Comparison of ENCODE assay signal across 9 mouse cellular contexts in genomic region chr15:7397818-7398608, GRCm38 (mm10). TPM values are rescaled to one million over a fixed set of nuclear protein-coding genes. Genes with fewer than 3 reads are reported as not detected.
DNase-seq lines count a peak whose midpoint lies in the region; ATAC-seq and TF ChIP-seq lines count a peak whose summit lies in the region.
"Had no signal": no experiment of that assay in that cellular context is flagged by ENCODE, and none has a peak within 500 bp of the region (broad histone marks: within the 10 kb centered on the region; RNA-seq: fewer than 3 reads in every experiment).

Egflam (minus strand) TSS chr15:7398395.

- no peaks in the 10 kb centered on the region for H3K36me3 ChIP-seq in kidney, embryonic 15.5 days
- H3K36me3 ChIP-seq in midbrain, embryonic 12.5 days, result no peaks in the 10 kb centered on the region
- H3K36me3 ChIP-seq: G1E had no signal

- no peak for DNase-seq in kidney, adult 9 months
- peak; percentile 51 for DNase-seq in brain, embryonic 14.5 days (ENCODE audit: low read depth)
- DNase-seq in gastrocnemius, postnatal 25 days, result no peak
- DNase-seq in kidney, postnatal 10 days, result peak; percentile 64
- DNase-seq in testis, postnatal 14 days (ENCODE audit: low spot score), result peak; percentile 10
- DNase-seq in frontal cortex, postnatal 25 days (ENCODE audit: low spot score in 2 of 2), result no peak

- under 1% methylated on average over 61 of the region's 62 CpGs for WGBS in kidney, embryonic 15.5 days
- under 1% methylated on average over 60 of the region's 62 CpGs for WGBS in midbrain, embryonic 12.5 days

- peak within 1 kb of the TSS; percentile 79 for H3K27ac ChIP-seq in kidney, embryonic 15.5 days
- 0 out of 2 replicates have a peak within 1 kb of the TSS, but pooled peaks have one; percentile 42 for H3K27ac ChIP-seq in midbrain, embryonic 12.5 days (replicated peaks)

- ATAC-seq in kidney, embryonic 15.5 days (replicated peaks; ENCODE audit: low FRiP score), result peak; percentile 74
- peak; percentile 81 for ATAC-seq in midbrain, embryonic 12.5 days (ENCODE audit: low FRiP score, low read depth)

- TF ChIP-seq CTCF in brain, embryonic 14.5 days (IDR thresholded peaks at IDR 0.05; ENCODE audit: borderline replicate concordance, extremely low read depth, insufficient read depth, insufficient read length), result no peak

- peaks cover 12% of the 10 kb centered on the region for H3K27me3 ChIP-seq in kidney, embryonic 15.5 days
- H3K27me3 ChIP-seq in midbrain, embryonic 12.5 days, result peaks cover 35% of the 10 kb centered on the region

- peaks cover 15% of the 10 kb centered on the region for H3K4me1 ChIP-seq in kidney, embryonic 15.5 days
- H3K4me1 ChIP-seq in midbrain, embryonic 12.5 days, result peaks cover 6% of the 10 kb centered on the region; the same call in 1 of the 2 replicates

- peak within 1 kb of the TSS; percentile 94 for H3K4me2 ChIP-seq in kidney, embryonic 15.5 days
- H3K4me2 ChIP-seq in midbrain, embryonic 12.5 days (replicated peaks), result peak within 1 kb of the TSS; percentile 97

- no peak for TF ChIP-seq POLR2A in brain, embryonic 14.5 days (IDR thresholded peaks at IDR 0.05; ENCODE audit: borderline replicate concordance, extremely low read depth, insufficient read depth, insufficient read length, poor library complexity, severe bottlenecking)

- peak within 1 kb of the TSS; percentile 72 for H3K4me3 ChIP-seq in kidney, embryonic 15.5 days (replicated peaks)
- peak within 1 kb of the TSS; percentile 56 for H3K4me3 ChIP-seq in midbrain, embryonic 12.5 days

- no peaks in the 10 kb centered on the region for H3K9me3 ChIP-seq in kidney, embryonic 15.5 days (replicated peaks)
- H3K9me3 ChIP-seq in midbrain, embryonic 12.5 days, result no peaks in the 10 kb centered on the region
- H3K9me3 ChIP-seq: G1E had no signal

- H3K9ac ChIP-seq in kidney, embryonic 15.5 days, result peak within 1 kb of the TSS; percentile 68
- peak within 1 kb of the TSS; percentile 58 for H3K9ac ChIP-seq in midbrain, embryonic 12.5 days (replicated peaks)

RNA-seq across cellular contexts. Expression of gene Egflam, which starts in this region (rescaled TPM):
- polyA plus RNA-seq in kidney, embryonic 15.5 days (2015; fragmentation: Nextera tagmentation; extraction: Ambion mirVana), result 20.4 and 20.5 TPM in 2 replicates
- 3.4 and 8.0 TPM in 2 replicates for polyA plus RNA-seq in brain, embryonic 14.5 days (2012; rRNA removed)
- total RNA-seq in gastrocnemius, postnatal 25 days (2021), result 10 to 100 TPM; 10.3 to 11.9 TPM
- 9.7 and 13.0 TPM in 2 replicates for polyA plus RNA-seq in midbrain, embryonic 12.5 days (2016; fragmentation: Nextera tagmentation; extraction: Ambion mirVana)
- polyA plus RNA-seq: G1E had no signal

Comparison
In these comparisons a context has a peak if more than half of its experiments do, and no peak if none do; other contexts are left out.
1. DNase-seq: peak in brain, embryonic 14.5 days (single experiment), kidney, postnatal 10 days (single experiment) and testis, postnatal 14 days (single experiment); none in kidney, adult 9 months (single experiment), gastrocnemius, postnatal 25 days (single experiment) and frontal cortex, postnatal 25 days (0 of 2).